Comparison of ENCODE assay signal across 14 mouse cellular contexts in the genomic region with DNA sequence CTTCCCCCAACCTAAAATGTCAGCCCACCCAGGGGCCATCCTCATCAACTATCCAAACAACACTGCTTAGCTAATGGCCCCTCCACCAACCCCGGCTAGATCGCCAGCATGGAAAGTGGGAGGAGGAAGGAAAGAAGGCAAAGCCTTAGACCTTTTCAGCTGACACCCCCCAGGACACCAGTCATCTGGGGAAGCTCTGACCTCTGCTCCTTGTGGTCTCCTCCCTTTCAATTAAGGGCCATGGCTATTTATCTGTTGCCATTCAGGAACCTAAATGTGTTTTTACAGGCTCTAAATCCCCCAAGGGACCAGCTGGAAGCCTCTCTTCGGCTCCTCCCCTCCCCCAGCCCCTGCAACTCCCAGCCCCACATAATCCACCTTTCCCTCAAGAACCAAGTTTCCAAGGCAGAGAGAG. TPM values are rescaled to one million over a fixed set of nuclear protein-coding genes. Genes with fewer than 3 reads are reported as not detected.
DNase-seq lines count a peak whose midpoint lies in the region; ATAC-seq and TF ChIP-seq lines count a peak whose summit lies in the region.
"Had no signal": no experiment of that assay in that cellular context is flagged by ENCODE, and none has a peak within 500 bp of the region (broad histone marks: within the 10 kb centered on the region; RNA-seq: fewer than 3 reads in every experiment).

No protein-coding gene starts in this region.

- H3K27ac ChIP-seq in forebrain, embryonic 10.5 days, result 0 out of 2 replicates have a peak overlapping the region, but pooled peaks have one; percentile 15
- no peak overlapping the region for H3K27ac ChIP-seq in forebrain, embryonic 16.5 days (ENCODE audit: low read length)
- H3K27ac ChIP-seq in kidney, embryonic 16.5 days (ENCODE audit: low read length), result no peak overlapping the region
- H3K27ac ChIP-seq in kidney, adult 2 months (ENCODE audit: insufficient read depth, low read depth, low read length), result no peak overlapping the region
- H3K27ac ChIP-seq: left cerebral cortex, adult 2 months; liver, embryonic 12.5 days had no signal

- no peak for DNase-seq in forebrain, embryonic 10.5 days (ENCODE audit: extremely low spot score, low spot score)
- no peak for DNase-seq in kidney, adult 2 months
- peak; percentile 80 for DNase-seq in embryo, embryonic 10 days (ENCODE audit: low spot score)
- DNase-seq in mesoderm, embryonic 11.5 days (ENCODE audit: low read depth, low spot score), result peak; percentile 76
- DNase-seq in gastrocnemius, postnatal 4 days (ENCODE audit: low spot score in 2 of 2), result no peak
- no peak for DNase-seq in thymus, adult 18-20 months
- DNase-seq: cerebellum, adult 11-12 months; gastrocnemius, postnatal 14 days; lung, postnatal 14 days had no signal

- peak overlapping the region; percentile 22; the same call in 1 of the 2 replicates for H3K4me3 ChIP-seq in forebrain, embryonic 10.5 days
- H3K4me3 ChIP-seq in forebrain, embryonic 16.5 days (replicated peaks; ENCODE audit: low read length), result no peak overlapping the region
- no peak overlapping the region for H3K4me3 ChIP-seq in kidney, embryonic 16.5 days (ENCODE audit: low read length)
- H3K4me3 ChIP-seq in kidney, adult 2 months (ENCODE audit: insufficient read depth, low read depth, low read length), result no peak overlapping the region
- H3K4me3 ChIP-seq: left cerebral cortex, adult 2 months; liver, embryonic 12.5 days had no signal

- WGBS in forebrain, embryonic 10.5 days, result 2% methylated on average over 3 of the region's 3 CpGs
- 6% methylated on average over 3 of the region's 3 CpGs for WGBS in forebrain, embryonic 16.5 days
- 11% methylated on average over 3 of the region's 3 CpGs for WGBS in kidney, embryonic 16.5 days
- 28% methylated on average over 3 of the region's 3 CpGs for WGBS in kidney, adult 2 months

- no peak overlapping the region for H3K4me2 ChIP-seq in forebrain, embryonic 16.5 days (ENCODE audit: low read length)
- no peak overlapping the region for H3K4me2 ChIP-seq in kidney, embryonic 16.5 days (replicated peaks; ENCODE audit: low read depth, low read length)
- H3K4me2 ChIP-seq: liver, embryonic 12.5 days had no signal

- no peaks in the 10 kb centered on the region for H3K9me3 ChIP-seq in forebrain, embryonic 10.5 days
- no peaks in the 10 kb centered on the region for H3K9me3 ChIP-seq in forebrain, embryonic 16.5 days (ENCODE audit: control insufficient read depth, low read length)
- H3K9me3 ChIP-seq in kidney, embryonic 16.5 days (ENCODE audit: low read length), result no peaks in the 10 kb centered on the region
- H3K9me3 ChIP-seq: liver, embryonic 12.5 days had no signal

- H3K4me1 ChIP-seq in forebrain, embryonic 10.5 days, result peaks cover 61% of the 10 kb centered on the region
- H3K4me1 ChIP-seq in forebrain, embryonic 16.5 days (replicated peaks; ENCODE audit: control insufficient read depth, insufficient read depth, low read length), result peaks cover 18% of the 10 kb centered on the region
- peaks cover 17% of the 10 kb centered on the region for H3K4me1 ChIP-seq in kidney, embryonic 16.5 days (ENCODE audit: insufficient read depth, low read length)
- H3K4me1 ChIP-seq in kidney, adult 2 months (ENCODE audit: control insufficient read depth, insufficient read depth, low read length), result no peaks in the 10 kb centered on the region

- TF ChIP-seq POLR2A in kidney, adult 2 months (IDR thresholded peaks at IDR 0.05; ENCODE audit: low read depth, low read length), result no peak

- no peak for ATAC-seq in forebrain, embryonic 16.5 days
- 0 out of 2 replicates have a peak, but pooled peaks have one; percentile 12 for ATAC-seq in kidney, embryonic 16.5 days (ENCODE audit: low FRiP score, low TSS enrichment)
- ATAC-seq: inflammation-experienced regulatory T-cells, adult 6 months; liver, embryonic 12.5 days had no signal

- TF ChIP-seq CTCF in kidney, adult 2 months (conservative IDR thresholded peaks at IDR 0.05; ENCODE audit: insufficient read depth, insufficient read length, low read depth, low read length), result no peak

- peaks cover 5% of the 10 kb centered on the region; the same call in 1 of the 2 replicates for H3K36me3 ChIP-seq in forebrain, embryonic 10.5 days (replicated peaks)
- no peaks in the 10 kb centered on the region for H3K36me3 ChIP-seq in forebrain, embryonic 16.5 days (ENCODE audit: control insufficient read depth, insufficient read depth)
- H3K36me3 ChIP-seq in kidney, embryonic 16.5 days (ENCODE audit: insufficient read depth, low read length), result no peaks in the 10 kb centered on the region
- no peaks in the 10 kb centered on the region for H3K36me3 ChIP-seq in kidney, adult 2 months (ENCODE audit: control insufficient read depth, insufficient read depth, low read length)
- H3K36me3 ChIP-seq: liver, embryonic 12.5 days had no signal

- H3K9ac ChIP-seq in forebrain, embryonic 16.5 days (replicated peaks; ENCODE audit: low read depth, low read length), result no peak overlapping the region
- no peak overlapping the region for H3K9ac ChIP-seq in kidney, embryonic 16.5 days (replicated peaks; ENCODE audit: low read length)
- H3K9ac ChIP-seq: liver, embryonic 12.5 days had no signal

- H3K27me3 ChIP-seq in forebrain, embryonic 10.5 days (ENCODE audit: poor library complexity, severe bottlenecking), result peaks cover 32% of the 10 kb centered on the region
- no peaks in the 10 kb centered on the region for H3K27me3 ChIP-seq in forebrain, embryonic 16.5 days (replicated peaks; ENCODE audit: control insufficient read depth, insufficient read depth, low read length)
- H3K27me3 ChIP-seq in kidney, embryonic 16.5 days (ENCODE audit: insufficient read depth, low read length), result no peaks in the 10 kb centered on the region
- no peaks in the 10 kb centered on the region; the same call in 1 of the 2 replicates for H3K27me3 ChIP-seq in kidney, adult 2 months (replicated peaks; ENCODE audit: control insufficient read depth, insufficient read depth, low read length)
- H3K27me3 ChIP-seq: liver, embryonic 12.5 days had no signal

RNA-seq across cellular contexts. Expression of gene Auts2, which starts 42.3 kb away (rescaled TPM):
- 38.8 and 42.4 TPM in 2 replicates for polyA plus RNA-seq in forebrain, embryonic 10.5 days (2016; fragmentation: Nextera tagmentation; extraction: Ambion mirVana)
- polyA plus RNA-seq in forebrain, embryonic 16.5 days (2015; fragmentation: Nextera tagmentation; extraction: Ambion mirVana), result 79.1 and 97.2 TPM in 2 replicates
- 17.9 and 26.6 TPM in 2 replicates for polyA plus RNA-seq in kidney, embryonic 16.5 days (2015; fragmentation: Nextera tagmentation; extraction: Ambion mirVana)
- 7.0 and 9.2 TPM in 2 replicates for polyA plus RNA-seq in kidney, adult 2 months (2012; rRNA removed)
- total RNA-seq in gastrocnemius, postnatal 4 days (2021), result 10 to 100 TPM; 43.4 to 57.3 TPM
- polyA plus RNA-seq: inflammation-experienced regulatory T-cells, adult 6 months had no signal

Comparison
In these comparisons a context has a peak if more than half of its experiments do, and no peak if none do; other contexts are left out.
1. DNase-seq: peak in embryo, embryonic 10 days (single experiment) and mesoderm, embryonic 11.5 days (single experiment); none in forebrain, embryonic 10.5 days (single experiment), kidney, adult 2 months (single experiment), gastrocnemius, postnatal 4 days (0 of 2) and thymus, adult 18-20 months (0 of 2).